Mouse (Mus musculus) intestine, postnatal 0 days (tissue): ENCODE data around the gene Snx17. TPM values are rescaled to one million over a fixed set of nuclear protein-coding genes. Genes with fewer than 3 reads are reported as not detected.

Source experiments
- ATAC-seq: fragments of 200-750 bp; cut with Nextera tagmentation; 2 replicates; pipeline ENCODE4 v1.8.0; 2017; ENCODE audit warnings: mild to moderate bottlenecking, moderate TSS enrichment, moderate library complexity
- H3K27ac ChIP-seq: fragments of 300-500 bp; sonication (generic); 2 replicates; pipeline ENCODE4 v1.5.1; 2014; ENCODE audit warnings: mild to moderate bottlenecking, low read depth, low read length, moderate library complexity
- H3K27me3 ChIP-seq: fragments of 300-500 bp; sonication (generic); replicated peaks from 2 replicates; pipeline ENCODE4 v1.6.1; 2014; ENCODE audit warnings: low read length, mixed read lengths; ENCODE audit not compliant: control insufficient read depth, insufficient read depth
- H3K36me3 ChIP-seq: fragments of 300-500 bp; sonication (generic); 2 replicates; pipeline ENCODE4 v1.6.1; 2014; ENCODE audit warnings: mild to moderate bottlenecking, moderate library complexity; ENCODE audit not compliant: control insufficient read depth, insufficient read depth
- H3K4me1 ChIP-seq: fragments of 300-500 bp; sonication (generic); replicated peaks from 2 replicates; pipeline ENCODE4 v1.6.1; 2014; ENCODE audit warnings: antibody characterized with exemption, low read length, mixed read lengths; ENCODE audit not compliant: control insufficient read depth, insufficient read depth
- H3K4me2 ChIP-seq: fragments of 300-500 bp; sonication (generic); replicated peaks from 2 replicates; pipeline ENCODE4 v1.6.1; 2014; ENCODE audit warnings: low read depth, mild to moderate bottlenecking, moderate library complexity
- H3K4me3 ChIP-seq: fragments of 300-500 bp; sonication (generic); 2 replicates; pipeline ENCODE4 v1.5.1; 2014; ENCODE audit warnings: low read depth, low read length
- H3K9ac ChIP-seq: fragments of 300-500 bp; sonication (generic); 2 replicates; pipeline ENCODE4 v1.6.1; 2014; ENCODE audit warnings: mild to moderate bottlenecking, low read depth, low read length
- H3K9me3 ChIP-seq: fragments of 300-500 bp; sonication (generic); 2 replicates; pipeline ENCODE4 v1.6.1; 2016; ENCODE audit warnings: mixed run types; ENCODE audit not compliant: control insufficient read depth
- CTCF ChIP-seq: sonication (generic); IDR thresholded peaks from 2 replicates; pipeline ENCODE4 v1.5.1; 2016; ENCODE audit warnings: low read depth, mild to moderate bottlenecking, control low read depth, antibody characterized with exemption, moderate library complexity
- WGBS: fragments of 180-500 bp; shearing (Covaris S2); extraction: QIAGEN DNeasy Blood & Tissue Kit; methylation state at CpG from one replicate; pipeline ENCODE4 v1.1.7; 2014; 5-methylcytosine and 5-hydroxymethylcytosine counted together
- polyA plus RNA-seq: library from polyadenylated mRNA; unstranded; fragments of >200 nt; fragmentation: Nextera tagmentation; extraction: Ambion mirVana; gene quantifications from 2 replicates; pipeline ENCODE4 v1.2.1, GENCODE M21; 2015

Snx17 gene
- 122 and 130 TPM in 2 replicates for polyA plus RNA-seq

DNA sequence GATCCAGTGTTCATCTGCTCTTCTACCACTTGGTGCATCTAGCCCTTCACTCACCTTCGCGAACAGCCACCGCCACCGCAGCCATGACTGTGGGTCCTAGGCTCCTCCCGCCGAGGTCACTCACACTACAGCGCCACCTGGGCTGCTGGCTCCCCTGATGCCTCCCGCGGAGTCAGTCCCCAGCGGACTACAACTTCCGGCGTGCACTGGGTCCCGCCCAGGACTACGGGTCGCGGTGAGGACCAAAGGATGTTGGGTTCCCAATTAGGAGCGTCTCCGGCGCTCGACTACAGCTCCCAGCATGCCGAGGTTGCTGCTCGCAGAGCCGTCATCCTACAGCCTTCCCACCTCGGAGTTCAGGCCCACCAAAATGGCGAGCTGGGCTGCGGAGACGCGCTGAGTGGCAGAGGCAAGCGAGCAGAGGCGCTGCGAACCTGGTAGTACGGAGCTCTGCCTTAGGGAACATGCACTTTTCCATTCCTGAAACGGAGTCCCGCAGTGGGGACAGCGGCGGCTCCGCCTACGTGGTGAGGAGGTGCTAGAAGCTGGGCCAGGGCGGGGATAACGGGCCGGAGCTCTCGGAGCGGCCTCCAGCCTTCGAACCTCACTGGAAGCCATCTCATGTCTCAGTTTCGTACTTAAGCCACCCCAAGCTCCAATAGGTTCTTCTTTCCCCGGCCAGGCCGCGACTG is at the start of gene Snx17, which contains the start of gene Eif2b4:
Snx17 (plus strand) TSS at position 289 of the 692 bp plus-strand sequence.
Eif2b4 (minus strand) TSS at position 492 of the 692 bp plus-strand sequence.
- ATAC-seq = peak; percentile 94
- Histone ChIP-seq H3K36me3 (peaks cover 61% of the 10 kb centered on the region), H3K4me3 (peak within 1 kb of the TSS; percentile 76), H3K4me1 (no peaks in the 10 kb centered on the region; the same call in 1 of the 2 replicates), H3K27ac (peak within 1 kb of the TSS; percentile 96), H3K4me2 (peak within 1 kb of the TSS; percentile 77), H3K9ac (peak within 1 kb of the TSS; percentile 88), H3K9me3 (no peaks in the 10 kb centered on the region), H3K27me3 (no peaks in the 10 kb centered on the region)
- TF ChIP-seq CTCF = peak; percentile 85
- under 1% methylated on average over 48 of the region's 48 CpGs for WGBS

DNA sequence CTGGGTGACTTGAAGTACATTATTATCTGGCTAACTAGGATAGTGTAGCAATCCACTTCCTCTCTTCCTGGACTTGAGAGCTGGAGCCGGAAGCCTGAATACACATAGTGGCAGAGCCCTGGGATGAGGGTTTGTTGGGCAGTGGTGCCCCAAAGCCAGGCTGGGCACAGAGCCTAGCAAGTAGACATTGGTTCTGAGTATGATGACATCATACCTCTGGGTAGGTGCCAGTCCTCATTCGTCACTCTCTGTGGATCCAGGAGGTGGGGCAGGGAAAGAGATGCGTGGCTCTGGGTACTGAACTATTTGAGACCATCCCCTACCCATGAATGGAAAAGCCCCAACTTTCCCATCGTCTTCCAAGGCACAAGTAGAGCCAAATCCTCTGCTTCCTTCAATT is 43.2 kb upstream of the Snx17 start:
- TF ChIP-seq CTCF = no peak
- H3K27ac ChIP-seq = no peak overlapping the region
- ATAC-seq = no peak

DNA sequence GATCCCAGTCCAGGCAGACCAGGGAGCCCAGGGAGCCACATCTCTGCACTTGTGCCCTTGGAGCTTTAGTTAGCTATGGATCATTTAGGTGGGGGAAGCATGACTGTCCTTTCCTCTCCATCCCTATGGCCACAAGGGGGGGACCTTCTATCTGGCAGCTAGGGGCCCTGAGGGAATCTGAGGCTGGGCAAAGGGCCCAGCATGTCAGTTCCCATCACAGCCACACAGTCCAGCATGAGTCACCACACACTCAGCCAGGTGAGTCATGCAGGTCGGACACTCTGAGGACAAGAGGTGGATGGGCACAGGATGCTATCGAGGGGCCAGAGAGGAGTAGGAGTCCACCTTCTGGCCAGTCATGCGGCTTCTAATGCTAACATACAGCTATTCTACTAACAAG is 41.3 kb upstream of the Snx17 start:
- H3K27ac ChIP-seq = peak overlapping the region; percentile 50; the same call in 1 of the 2 replicates
- H3K36me3 ChIP-seq = 0 out of 2 replicates have a peak, but pooled peaks cover 4% of the 10 kb centered on the region
- H3K4me2 ChIP-seq = no peak overlapping the region
- H3K4me1 ChIP-seq = peaks cover 5% of the 10 kb centered on the region
- no peak overlapping the region for H3K9ac ChIP-seq
- peak; percentile 54 for TF ChIP-seq CTCF
- ATAC-seq = peak; percentile 42; the same call in 1 of the 2 replicates
- no peaks in the 10 kb centered on the region for H3K9me3 ChIP-seq
- no peak overlapping the region for H3K4me3 ChIP-seq
- WGBS = 70% methylated on average over 3 of the region's 3 CpGs
- no peaks in the 10 kb centered on the region for H3K27me3 ChIP-seq

More for the DNA sequence above, 43.2 kb upstream of the Snx17 start:
- Histone ChIP-seq H3K9me3 (no peaks in the 10 kb centered on the region), H3K4me1 (peaks cover 5% of the 10 kb centered on the region), H3K4me3 (no peak overlapping the region), H3K9ac (no peak overlapping the region), H3K4me2 (no peak overlapping the region), H3K36me3 (peaks cover 16% of the 10 kb centered on the region; the same call in 1 of the 2 replicates), H3K27me3 (no peaks in the 10 kb centered on the region)
- 85% methylated on average over 4 of the region's 4 CpGs for WGBS

DNA sequence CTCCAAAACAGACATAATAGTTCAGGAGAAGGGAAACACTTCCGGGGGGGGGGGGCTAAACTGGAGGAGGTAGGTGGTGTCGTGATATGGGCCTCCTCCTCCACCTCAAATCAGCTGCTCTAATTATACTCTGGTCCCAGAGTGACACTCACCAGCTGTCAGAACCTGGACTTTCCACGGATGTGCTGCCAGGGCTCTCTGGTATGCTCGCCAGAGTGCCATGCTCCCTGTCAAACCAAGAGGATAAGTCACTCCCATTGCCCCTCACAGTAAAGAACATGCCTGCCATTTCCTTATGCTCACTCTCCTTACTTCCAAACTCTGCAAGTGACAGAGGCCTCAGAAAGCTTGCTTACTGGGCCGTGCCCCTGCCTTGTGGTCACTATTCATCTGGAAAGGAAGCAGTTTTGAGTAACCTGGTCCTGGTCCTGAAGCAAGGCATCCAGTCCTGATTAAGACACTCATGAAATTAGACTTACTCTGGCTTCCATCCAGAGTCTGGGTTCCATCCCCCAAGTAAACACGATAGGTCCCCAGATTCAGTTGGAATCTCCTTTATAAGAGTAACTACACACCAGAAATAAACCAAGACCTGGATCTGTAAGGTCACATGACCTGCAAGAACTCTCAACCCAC is 39.4 kb upstream of the Snx17 start:
- Histone ChIP-seq H3K4me1 (peaks cover 5% of the 10 kb centered on the region), H3K9ac (peak overlapping the region; percentile 71), H3K4me3 (peak overlapping the region; percentile 73), H3K9me3 (no peaks in the 10 kb centered on the region), H3K4me2 (peak overlapping the region; percentile 79), H3K27me3 (no peaks in the 10 kb centered on the region), H3K36me3 (peaks cover 23% of the 10 kb centered on the region), H3K27ac (peak overlapping the region; percentile 57)
- 25% methylated on average over 6 of the region's 6 CpGs for WGBS
- 0 out of 2 replicates have a peak, but pooled peaks have one; percentile 5 for ATAC-seq
- no peak for TF ChIP-seq CTCF

DNA sequence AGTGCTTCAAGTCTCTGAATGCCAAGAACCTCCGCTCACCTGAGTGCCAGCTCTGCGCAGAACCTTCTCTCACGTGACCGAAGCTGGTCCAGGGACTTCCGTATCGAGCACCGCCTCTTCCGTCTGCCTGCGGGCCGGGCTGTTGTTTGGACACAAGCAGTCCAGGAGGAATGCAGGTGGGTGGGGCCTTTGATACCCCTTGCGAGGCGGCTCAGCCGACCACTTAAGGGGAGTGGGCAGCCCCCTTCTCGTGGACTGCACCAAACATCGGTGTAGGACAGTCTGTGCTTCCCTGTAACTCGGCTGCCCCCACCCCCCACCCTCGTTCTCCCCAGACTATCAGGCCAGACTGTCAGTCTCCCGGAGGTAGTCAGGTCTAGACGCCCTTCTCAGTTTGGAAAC is 38.9 kb upstream of the Snx17 start, which contains the start of gene Mpv17:
Mpv17 (minus strand) TSS at position 100 of the 402 bp plus-strand sequence.
- peaks cover 5% of the 10 kb centered on the region for H3K4me1 ChIP-seq
- no peak for TF ChIP-seq CTCF
- H3K27ac ChIP-seq = peak within 1 kb of the TSS; percentile 57
- no peaks in the 10 kb centered on the region for H3K9me3 ChIP-seq
- H3K36me3 ChIP-seq = peaks cover 28% of the 10 kb centered on the region
- no peaks in the 10 kb centered on the region for H3K27me3 ChIP-seq
- H3K4me3 ChIP-seq = peak within 1 kb of the TSS; percentile 73
- under 1% methylated on average over 19 of the region's 19 CpGs for WGBS
- ATAC-seq = peak; percentile 89
- peak within 1 kb of the TSS; percentile 71 for H3K9ac ChIP-seq
- H3K4me2 ChIP-seq = peak within 1 kb of the TSS; percentile 79

DNA sequence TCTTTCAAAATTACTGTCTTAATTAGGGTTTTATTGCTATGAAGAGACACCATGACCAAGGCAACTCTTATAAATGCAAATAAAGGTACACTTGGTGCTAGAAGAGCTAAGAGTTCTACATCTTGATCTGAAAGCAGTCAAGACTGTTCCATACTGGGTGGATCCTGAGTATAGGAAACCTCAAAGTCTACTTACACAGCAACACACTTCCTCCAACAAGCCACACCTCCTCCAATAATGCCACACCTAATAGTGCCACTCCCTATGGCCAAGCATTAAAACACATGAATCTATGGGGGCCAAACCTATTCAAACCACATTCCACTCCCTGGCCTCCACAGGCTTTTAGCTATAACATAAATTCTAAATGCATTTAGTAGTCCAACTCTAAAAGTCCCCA is 30.6 kb upstream of the Snx17 start:
- peak; percentile 69 for ATAC-seq
- Histone ChIP-seq H3K4me1 (no peaks in the 10 kb centered on the region), H3K9ac (no peak overlapping the region), H3K36me3 (peaks cover 81% of the 10 kb centered on the region), H3K4me3 (no peak overlapping the region), H3K4me2 (no peak overlapping the region), H3K9me3 (no peaks in the 10 kb centered on the region), H3K27me3 (no peaks in the 10 kb centered on the region), H3K27ac (no peak overlapping the region)
- no peak for TF ChIP-seq CTCF
